Mouse (Mus musculus) ES-Bruce4 (cell line): ENCODE results near the gene Pde4d. TPM values are rescaled to one million over a fixed set of nuclear protein-coding genes. Genes with fewer than 3 reads are reported as not detected.

Experiments used
- H3K27ac ChIP-seq: 2 replicates; pipeline ENCODE4 v1.5.1; 2012; ENCODE audit warnings: low read length, inconsistent platforms; ENCODE audit not compliant: insufficient read depth
- H3K27me3 ChIP-seq: 2 replicates; pipeline ENCODE4 v1.6.1; 2012; ENCODE audit warnings: mild to moderate bottlenecking, low read length, inconsistent platforms; ENCODE audit not compliant: control insufficient read depth, poor library complexity, insufficient read depth, severe bottlenecking
- H3K36me3 ChIP-seq: 2 replicates; pipeline ENCODE4 v1.6.1; 2012; ENCODE audit warnings: inconsistent platforms, mild to moderate bottlenecking, low read length, moderate library complexity; ENCODE audit not compliant: control insufficient read depth, poor library complexity, insufficient read depth, severe bottlenecking
- H3K4me1 ChIP-seq: one replicate; pipeline ENCODE4 v1.8.1; 2011; ENCODE audit warnings: low read length; ENCODE audit not compliant: control insufficient read depth, insufficient read depth
- H3K4me3 ChIP-seq: 2 replicates; pipeline ENCODE4 v1.5.1; 2011; ENCODE audit warnings: low read depth, mild to moderate bottlenecking, low read length
- H3K9ac ChIP-seq: 2 replicates; pipeline ENCODE4 v1.6.1; 2012; ENCODE audit warnings: low read depth, mild to moderate bottlenecking, inconsistent platforms; ENCODE audit not compliant: poor library complexity, severe bottlenecking
- H3K9me3 ChIP-seq: replicated peaks from 2 replicates; pipeline ENCODE4 v1.6.1; 2012; ENCODE audit warnings: mild to moderate bottlenecking, low read length, inconsistent platforms; ENCODE audit not compliant: control insufficient read depth, poor library complexity, insufficient read depth, severe bottlenecking
- CTCF ChIP-seq: IDR thresholded peaks from one replicate; pipeline ENCODE4 v1.8.1; 2011; ENCODE audit warnings: low read depth, low read length
- EP300 ChIP-seq: IDR thresholded peaks from 2 replicates; pipeline ENCODE4 v1.6.1; 2011; ENCODE audit warnings: low read depth, low read length; ENCODE audit not compliant: insufficient read depth
- POLR2A ChIP-seq: IDR thresholded peaks from one replicate; pipeline ENCODE4 v1.8.1; 2011; ENCODE audit warnings: low read length; ENCODE audit not compliant: insufficient read depth
- polyA plus RNA-seq: library from polyadenylated mRNA; stranded (reverse); fragments of >200 nt; gene quantifications from 2 replicates; pipeline ENCODE4 v1.2.4, GENCODE M21; 2011; ENCODE audit warnings: low read depth; ENCODE audit not compliant: missing spikeins, insufficient read depth, insufficient read length

Pde4d gene
- polyA plus RNA-seq, 1 experiment = 5.0 TPM

DNA sequence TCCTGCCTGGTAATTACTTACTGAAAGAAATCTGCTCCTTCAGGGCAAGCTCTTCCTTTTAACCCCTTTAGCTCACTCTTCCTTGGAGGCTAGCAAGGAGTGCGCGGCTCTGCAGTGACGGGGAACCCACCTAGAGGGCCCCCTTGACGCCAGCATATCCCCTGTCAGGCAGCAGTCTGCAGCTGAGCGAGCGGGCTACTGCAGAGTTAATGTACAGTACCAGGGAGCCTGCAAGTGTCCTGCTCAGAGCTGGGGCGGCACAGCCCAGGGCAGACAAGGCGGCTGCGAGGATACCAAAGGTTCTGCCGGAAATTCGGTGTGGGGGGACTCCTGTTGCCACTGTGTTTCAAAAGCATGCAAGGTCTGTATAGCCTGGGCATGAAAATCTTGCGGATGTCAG is 991.1 kb downstream of the Pde4d start:
- Histone ChIP-seq H3K4me1 (no peaks in the 10 kb centered on the region), H3K27ac (no peak overlapping the region), H3K4me3 (peak overlapping the region; percentile 32; the same call in 1 of the 2 replicates), H3K9ac (no peak overlapping the region), H3K36me3 (no peaks in the 10 kb centered on the region), H3K9me3 (no peaks in the 10 kb centered on the region), H3K27me3 (no peaks in the 10 kb centered on the region)
- no peak for TF ChIP-seq CTCF
- no peak for TF ChIP-seq EP300
- TF ChIP-seq POLR2A = no peak

DNA sequence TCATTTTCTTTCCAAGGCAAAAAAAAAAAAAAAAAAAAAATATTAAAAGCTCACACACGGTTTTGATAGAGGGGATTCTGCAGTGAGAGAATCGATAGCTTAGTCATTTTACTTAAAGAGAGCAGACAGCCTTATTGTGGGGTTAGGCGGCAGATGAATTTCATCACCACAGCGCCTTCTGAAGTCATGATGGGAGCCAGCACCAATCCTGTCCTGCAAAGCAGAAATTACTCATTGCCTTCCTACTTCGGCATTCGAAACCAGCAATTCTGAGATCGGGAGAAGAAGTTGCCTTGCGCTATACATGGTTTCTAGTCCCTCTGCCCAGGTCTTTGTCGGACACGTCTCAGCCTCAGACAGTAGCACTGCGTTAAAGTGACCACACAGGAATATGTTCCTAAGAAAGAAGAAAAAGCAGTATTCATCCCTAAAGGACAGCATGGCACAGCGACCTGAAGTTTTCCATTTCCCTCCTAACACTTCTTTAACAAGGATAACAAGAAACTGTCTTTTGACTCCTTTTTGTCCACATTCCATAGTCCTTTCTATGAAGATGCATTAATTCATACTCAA is 991.7 kb downstream of the Pde4d start:
- TF ChIP-seq POLR2A (no peak), EP300 (no peak), CTCF (no peak)
- H3K27me3 ChIP-seq = no peaks in the 10 kb centered on the region
- H3K4me3 ChIP-seq = no peak overlapping the region
- no peaks in the 10 kb centered on the region for H3K4me1 ChIP-seq
- H3K36me3 ChIP-seq = no peaks in the 10 kb centered on the region
- no peak overlapping the region for H3K9ac ChIP-seq
- no peak overlapping the region for H3K27ac ChIP-seq
- H3K9me3 ChIP-seq = no peaks in the 10 kb centered on the region

DNA sequence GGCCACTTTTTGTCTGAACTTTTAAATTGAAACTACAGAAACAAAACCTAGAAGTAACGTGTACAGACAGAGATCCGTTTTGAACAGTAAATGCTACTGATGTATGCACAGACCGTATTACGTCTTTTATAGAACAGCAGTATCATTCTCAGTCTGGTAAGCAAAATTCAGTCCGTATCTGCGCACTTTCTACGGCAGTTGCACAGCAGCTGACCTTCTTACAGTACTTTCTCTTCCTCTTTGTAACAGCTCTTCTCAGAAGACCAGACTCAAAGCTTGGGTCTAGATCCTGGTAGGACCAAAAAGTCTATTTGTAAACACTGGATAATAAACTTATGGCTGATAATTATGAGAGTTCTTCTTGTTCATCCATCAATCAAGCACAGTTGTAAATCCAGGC is 996.4 kb downstream of the Pde4d start:
- Histone ChIP-seq H3K27me3 (no peaks in the 10 kb centered on the region), H3K36me3 (no peaks in the 10 kb centered on the region), H3K9ac (no peak overlapping the region), H3K27ac (no peak overlapping the region), H3K4me1 (no peaks in the 10 kb centered on the region), H3K4me3 (no peak overlapping the region), H3K9me3 (0 out of 2 replicates have a peak, but pooled peaks cover 2% of the 10 kb centered on the region)
- TF ChIP-seq EP300 (no peak), POLR2A (no peak), CTCF (no peak)

DNA sequence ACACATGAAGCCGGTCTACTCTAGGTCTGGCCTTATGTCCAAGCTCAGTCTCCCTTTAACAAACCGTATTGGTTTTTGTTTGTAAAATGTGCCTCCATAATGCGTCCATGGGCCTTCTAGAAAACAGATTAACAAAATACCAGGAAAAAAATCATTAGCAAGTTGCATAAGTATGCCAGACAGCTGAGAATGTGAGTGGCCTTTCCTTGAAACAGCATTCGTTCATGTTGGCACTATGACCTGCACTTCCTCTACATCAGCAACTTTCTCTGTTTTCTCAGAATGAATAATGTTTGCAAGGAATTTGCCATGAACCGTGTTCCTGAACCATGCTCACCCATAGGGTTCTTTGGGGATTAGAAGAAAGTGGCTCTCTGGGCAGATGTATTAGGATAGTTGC is 998.4 kb downstream of the Pde4d start:
- TF ChIP-seq CTCF (no peak), POLR2A (no peak), EP300 (no peak)
- Histone ChIP-seq H3K9me3 (0 out of 2 replicates have a peak, but pooled peaks cover 4% of the 10 kb centered on the region), H3K27ac (no peak overlapping the region), H3K36me3 (no peaks in the 10 kb centered on the region), H3K9ac (no peak overlapping the region), H3K4me1 (no peaks in the 10 kb centered on the region), H3K4me3 (no peak overlapping the region), H3K27me3 (no peaks in the 10 kb centered on the region)

DNA sequence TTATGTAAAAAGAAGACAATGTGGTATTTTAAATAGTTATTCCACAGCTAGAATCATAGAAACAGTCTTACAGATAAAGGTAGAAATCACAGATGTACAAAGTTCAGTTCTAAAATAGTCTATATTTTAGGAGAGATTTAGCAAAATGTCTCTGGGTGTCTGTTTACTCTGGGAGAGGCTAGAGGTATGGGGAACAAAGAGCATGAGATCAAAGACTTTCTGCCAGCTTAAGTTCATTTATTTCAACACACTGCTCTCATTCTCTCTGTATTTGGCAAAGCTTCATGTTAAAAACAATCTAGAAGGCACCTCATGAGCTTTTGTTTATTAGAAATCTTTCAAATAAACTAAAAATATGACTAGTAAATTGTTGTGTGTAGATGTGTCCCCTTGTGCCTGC is 1024.6 kb downstream of the Pde4d start:
- Histone ChIP-seq H3K4me1 (no peaks in the 10 kb centered on the region), H3K9me3 (no peaks in the 10 kb centered on the region), H3K27me3 (no peaks in the 10 kb centered on the region), H3K27ac (no peak overlapping the region), H3K9ac (no peak overlapping the region), H3K4me3 (no peak overlapping the region), H3K36me3 (no peaks in the 10 kb centered on the region)
- TF ChIP-seq CTCF = no peak
- no peak for TF ChIP-seq EP300
- no peak for TF ChIP-seq POLR2A

DNA sequence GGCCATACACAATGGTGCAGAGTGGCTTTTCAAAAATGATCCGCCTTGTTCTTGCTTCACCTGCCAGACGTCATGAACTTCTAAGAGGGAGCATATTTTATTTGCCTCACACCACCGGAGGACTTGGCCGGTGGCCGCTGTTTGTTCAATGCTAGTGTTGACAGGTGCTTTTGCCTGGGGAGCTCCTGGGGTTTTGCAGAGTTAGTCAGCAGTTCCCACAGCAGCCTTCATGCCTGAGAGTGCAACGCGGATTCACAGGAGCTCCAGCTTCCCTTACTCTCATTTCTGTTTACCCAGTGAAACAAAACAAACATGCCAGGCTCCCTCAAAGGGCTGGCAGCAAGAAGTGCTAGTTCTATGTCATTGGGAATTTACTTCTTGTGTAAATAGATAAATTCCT is 1031.7 kb downstream of the Pde4d start:
- no peaks in the 10 kb centered on the region for H3K4me1 ChIP-seq
- no peak overlapping the region for H3K27ac ChIP-seq
- no peak overlapping the region for H3K9ac ChIP-seq
- no peaks in the 10 kb centered on the region for H3K9me3 ChIP-seq
- H3K4me3 ChIP-seq = no peak overlapping the region
- H3K36me3 ChIP-seq = no peaks in the 10 kb centered on the region
- TF ChIP-seq POLR2A (no peak), EP300 (no peak), CTCF (no peak)
- no peaks in the 10 kb centered on the region for H3K27me3 ChIP-seq
